Mouse (Mus musculus): Measurements from ENCODE around the gene Piwil4. TPM values are rescaled to one million over a fixed set of nuclear protein-coding genes. Genes with fewer than 3 reads are reported as not detected.

Piwil4 gene
- polyA plus RNA-seq, 1 experiment from 2014 or later: 0.17 TPM

GRCm38 (mm10) chr9:14668382-14668781, 72.2 kb downstream of the Piwil4 start:
- no peaks in the 10 kb centered on the region for H3K27me3 ChIP-seq
- no peak for TF ChIP-seq CTCF (IDR thresholded peaks at IDR 0.05)
- POLR2A ChIA-PET: no interaction called here
- DNase-seq (ENCODE audit: low read depth, low spot score) (no peak), ATAC-seq (no peak)
- CTCF ChIA-PET: no interaction called here
- in situ Hi-C loops (cut with MboI; ENCODE audit: low pct_unique_long_range_greater_than_20kb): no loop called here

DNA sequence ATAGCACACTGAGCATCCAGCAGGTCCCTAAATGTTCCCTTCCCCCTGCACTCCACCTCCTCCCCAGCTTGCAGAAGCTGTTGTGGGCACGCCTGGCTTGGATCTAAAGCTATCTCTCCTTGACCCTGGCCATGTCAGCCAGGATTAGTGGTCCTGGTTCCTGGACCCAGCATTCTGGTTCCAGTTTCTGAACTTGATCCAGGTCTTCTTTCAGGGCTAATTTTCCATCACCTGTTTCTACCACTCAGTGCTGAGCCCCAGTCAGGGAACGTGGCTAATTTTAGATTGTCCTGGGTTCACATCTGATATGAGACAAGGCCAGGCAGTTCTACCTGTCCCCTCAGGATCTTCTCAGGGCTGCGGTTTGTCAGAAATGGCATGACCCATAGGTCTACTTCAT, 74.5 kb downstream of the Piwil4 start:
- ChIA-PET POLR2A (no interaction called here), CTCF (interaction anchor here (1.0 to 1.2 kb wide), 2 partner anchors 10 to 23 kb away, joined by 3 read pairs; no protein-coding TSS in a partner anchor)
- no peak for TF ChIP-seq CTCF (IDR thresholded peaks at IDR 0.05)
- no peaks in the 10 kb centered on the region for H3K27me3 ChIP-seq
- no peak for DNase-seq (ENCODE audit: low read depth, low spot score)
- no peak for ATAC-seq
- in situ Hi-C loops (cut with MboI; ENCODE audit: low pct_unique_long_range_greater_than_20kb): no loop called here

- CTCF ChIA-PET: interaction anchor here (0.9 to 1.4 kb wide), 2 partner anchors 10 to 12 kb away, joined by 3 read pairs; no protein-coding TSS in a partner anchor
- no peak for TF ChIP-seq CTCF (IDR thresholded peaks at IDR 0.05)
- ATAC-seq (no peak), DNase-seq (ENCODE audit: low read depth, low spot score) (no peak)
- H3K27me3 ChIP-seq: no peaks in the 10 kb centered on the region
- POLR2A ChIA-PET: no interaction called here
- in situ Hi-C loops (cut with MboI; ENCODE audit: low pct_unique_long_range_greater_than_20kb): no loop called here
Observed at GRCm38 (mm10) chr9:14663591-14663990, 76.9 kb downstream of the Piwil4 start.

GRCm38 (mm10) chr9:14662876-14663275, 77.7 kb downstream of the Piwil4 start:
- POLR2A ChIA-PET: no interaction called here
- in situ Hi-C loops (cut with MboI; ENCODE audit: low pct_unique_long_range_greater_than_20kb): no loop called here
- CTCF ChIA-PET: interaction anchor here (1.0 to 1.4 kb wide), 2 partner anchors 13 to 98 kb away, joined by 3 read pairs; no protein-coding TSS in a partner anchor
- ATAC-seq (no peak), DNase-seq (ENCODE audit: low read depth, low spot score) (no peak)
- no peak for TF ChIP-seq CTCF (IDR thresholded peaks at IDR 0.05)
- no peaks in the 10 kb centered on the region for H3K27me3 ChIP-seq

GRCm38 (mm10) chr9:14662138-14662537, 78.4 kb downstream of the Piwil4 start:
- no peak for TF ChIP-seq CTCF (IDR thresholded peaks at IDR 0.05)
- ChIA-PET POLR2A (interaction anchor here (0.9 kb wide), 1 partner anchor 48 kb away, joined by 3 read pairs; no protein-coding TSS in a partner anchor), CTCF (interaction anchor here (0.7 to 1.3 kb wide), 3 partner anchors 17 to 138 kb away, joined by 3 to 4 read pairs (median 3); no protein-coding TSS in a partner anchor)
- DNase-seq (ENCODE audit: low read depth, low spot score) (no peak), ATAC-seq (no peak)
- no peaks in the 10 kb centered on the region for H3K27me3 ChIP-seq
- in situ Hi-C loops (cut with MboI; ENCODE audit: low pct_unique_long_range_greater_than_20kb): no loop called here

DNA sequence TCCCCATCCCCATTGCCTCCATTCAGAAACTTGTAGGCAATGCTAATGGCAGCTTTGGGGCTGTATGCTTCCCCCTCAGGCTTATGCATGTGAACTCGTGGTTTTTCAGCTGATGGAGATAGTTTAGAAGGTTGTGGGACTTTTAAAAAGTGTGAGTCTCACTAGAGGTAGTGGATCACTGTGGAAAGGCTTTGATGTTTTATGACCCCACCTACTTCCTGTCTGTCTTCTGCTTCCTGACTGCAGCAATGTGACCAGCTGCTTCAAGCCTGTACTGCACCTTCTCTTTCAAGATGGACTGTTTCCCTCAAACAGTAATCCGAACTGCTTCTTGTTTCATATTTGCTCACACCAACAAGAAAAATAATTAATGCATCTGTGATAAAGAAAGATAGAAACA, 82.6 kb downstream of the Piwil4 start:
- ChIA-PET POLR2A (interaction anchor here (1.2 kb wide), 1 partner anchor 11 kb away, joined by 3 read pairs; no protein-coding TSS in a partner anchor), CTCF (no interaction called here)
- no peak for TF ChIP-seq CTCF (IDR thresholded peaks at IDR 0.05)
- in situ Hi-C loops (cut with MboI; ENCODE audit: low pct_unique_long_range_greater_than_20kb): no loop called here
- no peak for DNase-seq (ENCODE audit: low read depth, low spot score)
- no peak for ATAC-seq
- H3K27me3 ChIP-seq: no peaks in the 10 kb centered on the region

GRCm38 (mm10) chr9:14654010-14654409, 86.5 kb downstream of the Piwil4 start:
- ChIA-PET POLR2A (no interaction called here), CTCF (interaction anchor here (1.1 kb wide), 2 partner anchors 10 to 88 kb away, joined by 3 to 4 read pairs; no protein-coding TSS in a partner anchor)
- peak; percentile 54 for TF ChIP-seq CTCF (IDR thresholded peaks at IDR 0.05)
- DNase-seq (ENCODE audit: low read depth, low spot score) (no peak), ATAC-seq (no peak)
- no peaks in the 10 kb centered on the region for H3K27me3 ChIP-seq
- in situ Hi-C loops (cut with MboI; ENCODE audit: low pct_unique_long_range_greater_than_20kb): no loop called here

- no peaks in the 10 kb centered on the region for H3K27me3 ChIP-seq
- CTCF ChIA-PET: interaction anchor here (0.7 to 1.7 kb wide), 5 partner anchors 9 to 127 kb away, joined by 3 to 6 read pairs (median 3); no protein-coding TSS in a partner anchor
- ATAC-seq (no peak), DNase-seq (ENCODE audit: low read depth, low spot score) (no peak)
- POLR2A ChIA-PET: interaction anchor here (0.5 kb wide), 1 partner anchor 153 kb away, joined by 3 read pairs; the partner anchor contains the start of gene Kdm4d
- in situ Hi-C loops (cut with MboI; ENCODE audit: low pct_unique_long_range_greater_than_20kb): no loop called here
- TF ChIP-seq CTCF (IDR thresholded peaks at IDR 0.05): no peak
Observed at GRCm38 (mm10) chr9:14652761-14653160, 87.8 kb downstream of the Piwil4 start.

GRCm38 (mm10) chr9:14647849-14648248, 92.7 kb downstream of the Piwil4 start:
- ChIA-PET POLR2A (no interaction called here), CTCF (interaction anchor here (1.2 kb wide), 1 partner anchor 23 kb away, joined by 4 read pairs; no protein-coding TSS in a partner anchor)
- in situ Hi-C loops (cut with MboI; ENCODE audit: low pct_unique_long_range_greater_than_20kb): no loop called here
- ATAC-seq (no peak), DNase-seq (ENCODE audit: low read depth, low spot score) (no peak)
- no peak for TF ChIP-seq CTCF (IDR thresholded peaks at IDR 0.05)
- H3K27me3 ChIP-seq: no peaks in the 10 kb centered on the region

- in situ Hi-C loops (cut with MboI; ENCODE audit: low pct_unique_long_range_greater_than_20kb): no loop called here
- ChIA-PET POLR2A (interaction anchor here (0.9 kb wide), 1 partner anchor 12 kb away, joined by 3 read pairs; no protein-coding TSS in a partner anchor), CTCF (no interaction called here)
- H3K27me3 ChIP-seq: no peaks in the 10 kb centered on the region
- ATAC-seq (no peak), DNase-seq (ENCODE audit: low read depth, low spot score) (no peak)
- TF ChIP-seq CTCF (IDR thresholded peaks at IDR 0.05): no peak
Observed at GRCm38 (mm10) chr9:14646641-14647040, 93.9 kb downstream of the Piwil4 start.

Other genes with a start within 250 kb of the Piwil4 start
- 0.22 TPM for gene Kdm4d, start 240.3 kb downstream of the Piwil4 start, polyA plus RNA-seq (2021)
- 166 TPM for gene Cwc15, start 240.1 kb downstream of the Piwil4 start, polyA plus RNA-seq (2021)
- gene Amotl1, start 95.7 kb downstream of the Piwil4 start, polyA plus RNA-seq (2021): 44.1 TPM
- gene Fut4, start 11.7 kb upstream of the Piwil4 start, polyA plus RNA-seq (2021): 0.03 TPM
- gene 1700012B09Rik, start 30.3 kb upstream of the Piwil4 start, polyA plus RNA-seq (2021): not detected
- gene Mre11a, start 43.9 kb upstream of the Piwil4 start, polyA plus RNA-seq (2021): 16.5 TPM
- 13.5 TPM for gene Ankrd49, start 44.1 kb upstream of the Piwil4 start, polyA plus RNA-seq (2021)
- not detected for gene Gpr83, start 119.5 kb upstream of the Piwil4 start, polyA plus RNA-seq (2021)
- gene Izumo1r, start 163.2 kb upstream of the Piwil4 start, polyA plus RNA-seq (2021): not detected

Measured in Patski (cell line).